Mouse (Mus musculus): Measurements from ENCODE around the gene Nr3c2.

GRCm38 (mm10) chr8:76984082-76984481, 84.8 kb downstream of the Nr3c2 start:
- no peak for TF ChIP-seq CTCF (conservative IDR thresholded peaks at IDR 0.05; ENCODE audit: insufficient read depth, insufficient read length, low read depth, low read length)
- TF ChIP-seq POLR2A (IDR thresholded peaks at IDR 0.05; ENCODE audit: low read depth, low read length): no peak

Measured in kidney, adult 2 months (tissue).